Mouse (Mus musculus): Measurements from ENCODE around the gene Mettl1.
"Not testable (repeated sequence)": the region's sequence is repeated elsewhere in the genome, so short reads cannot be mapped to it uniquely, and the experiment has no call there.

Gene Mettl1

GRCm38 (mm10) chr10:127068360-127069038 is 27.3 kb downstream of the Mettl1 start:
- DNase-seq (ENCODE audit: extremely low spot score) = no peak

DNA sequence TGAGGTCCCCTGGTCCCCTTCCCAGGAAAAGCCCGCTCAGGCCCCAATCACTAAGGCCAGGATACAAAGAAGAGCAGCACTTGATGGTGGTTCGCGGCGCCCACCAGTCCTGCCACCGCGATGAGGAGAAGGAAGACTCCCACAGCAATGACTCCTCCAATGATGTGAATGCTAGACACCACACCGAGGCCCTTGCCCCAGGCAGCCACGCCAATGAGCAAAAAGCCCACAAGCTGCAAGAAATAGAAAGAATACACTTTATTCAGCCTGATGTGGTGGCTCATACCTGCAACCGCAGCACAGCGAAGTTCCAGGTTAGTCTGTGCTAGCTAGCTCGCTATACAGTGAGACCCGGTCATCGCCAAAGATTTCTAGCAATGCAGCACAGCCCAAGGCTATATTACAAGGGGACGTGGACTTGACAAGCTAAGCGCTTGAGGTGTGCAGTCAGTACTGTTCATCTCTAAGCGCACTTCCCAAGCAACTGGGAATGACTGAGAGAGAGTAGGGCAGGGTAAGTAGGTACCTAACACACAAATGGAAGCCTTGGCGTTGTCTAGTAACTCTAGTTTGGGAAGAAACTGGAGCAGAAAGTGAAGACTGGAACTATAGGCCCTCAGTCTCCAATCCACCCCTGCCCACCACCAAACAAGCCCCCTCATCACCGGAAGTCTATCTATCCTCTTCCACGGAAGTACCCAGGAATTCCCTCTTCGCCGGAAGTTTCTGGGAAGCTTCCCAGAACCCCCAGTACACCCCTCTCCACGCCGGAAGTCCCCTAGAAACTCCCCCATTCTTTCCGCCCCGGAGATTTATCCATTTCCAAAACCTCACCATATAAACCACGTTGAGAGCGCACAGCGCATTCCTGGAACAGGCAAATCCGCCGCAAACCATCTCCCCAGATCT is 28.3 kb downstream of the Mettl1 start:
- peak; percentile 45 for DNase-seq (ENCODE audit: extremely low spot score)

DNA sequence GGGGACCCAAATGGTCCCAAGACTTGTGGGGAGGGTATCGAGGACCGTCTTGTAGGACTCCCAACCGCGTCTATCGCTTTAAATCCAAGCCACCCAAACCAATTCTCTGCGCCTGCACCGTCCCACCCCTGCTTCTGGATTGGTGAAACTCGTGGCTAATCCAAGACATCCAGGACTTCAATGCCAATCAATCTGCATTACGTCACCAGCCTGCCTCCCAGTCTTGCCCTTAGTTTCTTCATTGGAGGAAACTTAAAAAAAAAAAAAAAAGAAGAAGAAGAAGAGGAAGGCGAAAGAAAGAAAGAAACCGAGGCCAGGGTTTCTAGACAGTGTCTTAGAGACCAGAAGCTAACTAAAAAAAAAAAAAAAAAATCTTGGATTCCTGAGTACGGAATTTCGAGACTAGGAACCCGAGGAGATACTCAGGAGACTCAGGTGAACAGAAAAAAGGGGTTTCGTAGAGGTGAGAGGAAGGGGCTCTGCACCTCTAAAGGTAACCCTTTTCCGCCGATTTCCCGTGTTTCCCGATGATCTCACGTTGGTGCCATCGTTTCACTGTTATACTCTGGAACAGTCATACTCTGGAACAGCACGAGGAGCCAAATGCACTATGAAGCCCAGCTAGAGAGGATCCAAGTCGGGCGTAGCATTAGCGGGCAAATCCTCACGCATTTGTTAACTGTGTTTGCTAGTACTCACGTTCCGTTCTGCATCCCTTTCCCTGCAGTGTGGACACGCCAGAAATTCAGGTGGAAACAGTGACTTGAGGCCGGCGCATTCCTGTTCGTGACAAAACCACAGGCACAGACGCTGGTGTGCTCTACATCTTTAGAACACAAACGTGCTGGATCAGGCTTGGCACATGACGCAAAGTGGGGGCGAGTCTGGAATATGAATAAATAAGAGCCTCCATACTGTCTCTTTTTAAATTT is 29.2 kb downstream of the Mettl1 start, which contains the start of gene Tspan31:
TSS of gene Tspan31 (minus strand) at position 75 of the 932 bp plus-strand sequence.
- DNase-seq (ENCODE audit: extremely low spot score) = peak; percentile 91

DNA sequence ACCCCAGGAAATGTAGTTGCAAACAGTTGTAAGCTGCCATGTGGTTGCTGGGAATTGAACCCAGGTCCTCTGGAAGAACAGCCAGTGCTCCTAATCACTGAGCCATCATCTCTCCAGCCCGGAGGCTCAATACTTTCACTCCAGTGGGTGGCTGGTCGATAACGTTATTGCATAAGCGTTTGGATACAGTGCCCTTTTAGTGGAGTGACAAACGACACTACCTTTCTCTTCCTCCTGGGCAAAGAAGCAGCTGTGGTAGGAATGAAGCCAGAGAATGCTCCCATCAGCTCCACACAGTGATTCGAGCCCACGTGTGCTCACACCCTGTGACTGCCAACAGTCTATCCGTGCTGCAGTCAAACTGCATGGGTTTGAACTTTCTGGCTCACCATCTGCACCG is 30.0 kb downstream of the Mettl1 start:
- no peak for DNase-seq (ENCODE audit: extremely low spot score)

GRCm38 (mm10) chr10:127072270-127072669 is 31.1 kb downstream of the Mettl1 start:
- not testable (repeated sequence) for DNase-seq (ENCODE audit: extremely low spot score)

DNA sequence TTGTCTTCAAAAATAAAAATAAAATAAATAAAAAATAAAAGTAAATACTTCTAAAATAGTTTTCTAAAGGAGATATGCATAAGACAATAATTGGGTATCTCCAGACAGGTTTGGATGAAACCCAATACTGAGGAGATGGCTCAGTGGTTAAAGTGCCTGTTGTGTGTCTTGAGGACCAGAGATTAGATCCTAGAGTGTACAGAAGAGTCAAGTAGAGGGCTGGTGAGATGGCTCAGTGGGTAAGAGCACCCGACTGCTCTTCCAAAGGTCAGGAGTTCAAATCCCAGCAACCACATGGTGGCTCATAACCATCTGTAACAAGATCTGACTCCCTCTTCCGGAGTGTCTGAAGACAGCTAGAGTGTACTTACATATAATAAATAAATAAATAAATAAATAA is 31.8 kb downstream of the Mettl1 start:
- DNase-seq (ENCODE audit: extremely low spot score) = not testable (repeated sequence)

GRCm38 (mm10) chr10:127073981-127074380 is 32.8 kb downstream of the Mettl1 start:
- DNase-seq (ENCODE audit: extremely low spot score) = no peak

DNA sequence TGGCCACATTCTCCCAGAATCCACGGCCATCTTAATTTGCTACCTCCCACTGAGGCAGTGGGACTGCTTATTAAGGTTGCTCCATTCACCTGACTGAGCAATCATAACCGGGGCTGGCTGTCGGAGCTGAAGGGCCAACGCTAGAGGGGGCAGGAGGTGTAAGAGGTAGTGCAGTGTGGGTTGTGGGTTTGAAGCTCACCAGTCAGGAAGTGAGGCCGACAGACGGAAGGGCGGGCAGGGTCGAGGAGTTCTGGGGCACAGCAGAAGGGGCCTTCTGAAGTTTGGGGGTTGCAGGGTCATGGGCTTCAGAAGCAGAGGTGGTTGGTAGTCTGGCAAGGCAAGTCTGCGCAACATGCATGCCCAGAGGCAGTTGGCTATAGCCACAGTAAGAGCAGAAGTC is 33.9 kb downstream of the Mettl1 start, which contains the start of gene Agap2:
TSS of gene Agap2 (plus strand) at position 205 of the 400 bp plus-strand sequence.
- DNase-seq (ENCODE audit: extremely low spot score) = no peak

DNA sequence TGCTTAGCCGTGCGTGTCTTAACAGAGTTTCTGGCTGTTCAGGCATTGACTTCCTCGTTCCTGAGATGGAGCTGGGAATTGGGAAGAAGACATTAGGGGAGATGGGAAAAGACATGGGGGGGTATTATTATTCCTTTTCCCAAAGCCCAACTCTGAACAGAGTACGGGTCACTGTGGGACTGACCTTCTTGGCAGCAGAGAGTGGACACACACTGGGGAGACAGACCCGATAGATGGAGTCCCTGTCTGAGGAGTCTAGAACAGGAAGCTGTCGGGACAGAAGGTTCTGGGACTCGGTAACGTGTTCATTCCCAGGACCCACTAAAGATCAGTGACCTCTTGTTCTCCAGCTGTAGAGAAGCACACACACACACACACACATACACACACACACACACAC is 34.4 kb downstream of the Mettl1 start:
- DNase-seq (ENCODE audit: extremely low spot score) = no peak

DNA sequence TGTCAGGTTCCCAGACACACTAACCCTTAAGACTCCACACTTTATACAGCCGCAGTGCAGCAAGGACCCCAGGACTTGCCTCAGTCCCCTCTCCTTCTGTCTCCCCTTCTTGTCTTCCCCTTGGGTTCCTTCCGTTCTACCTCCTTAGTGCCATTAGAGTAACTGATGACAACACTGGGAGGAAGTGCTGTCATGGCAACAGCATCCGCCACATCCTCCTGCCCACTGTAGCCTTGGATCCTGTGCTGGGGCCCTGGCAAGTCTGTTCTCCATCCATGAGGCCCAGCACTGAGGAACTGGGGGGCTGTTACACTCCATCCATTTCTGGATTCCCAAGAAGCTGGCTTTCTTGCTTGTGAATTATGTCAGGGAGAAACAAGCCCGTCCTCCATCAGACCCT is 34.9 kb downstream of the Mettl1 start:
- DNase-seq (ENCODE audit: extremely low spot score) = no peak

- DNase-seq (ENCODE audit: extremely low spot score) = no peak
These were observed 36.3 kb downstream of the Mettl1 start for GRCm38 (mm10) chr10:127077515-127077914.

- no peak for DNase-seq (ENCODE audit: extremely low spot score)
These were observed 36.9 kb downstream of the Mettl1 start for GRCm38 (mm10) chr10:127078001-127078676.

- peak; percentile 77 for DNase-seq (ENCODE audit: extremely low spot score)
These were observed 37.7 kb downstream of the Mettl1 start for GRCm38 (mm10) chr10:127078677-127079575.

DNA sequence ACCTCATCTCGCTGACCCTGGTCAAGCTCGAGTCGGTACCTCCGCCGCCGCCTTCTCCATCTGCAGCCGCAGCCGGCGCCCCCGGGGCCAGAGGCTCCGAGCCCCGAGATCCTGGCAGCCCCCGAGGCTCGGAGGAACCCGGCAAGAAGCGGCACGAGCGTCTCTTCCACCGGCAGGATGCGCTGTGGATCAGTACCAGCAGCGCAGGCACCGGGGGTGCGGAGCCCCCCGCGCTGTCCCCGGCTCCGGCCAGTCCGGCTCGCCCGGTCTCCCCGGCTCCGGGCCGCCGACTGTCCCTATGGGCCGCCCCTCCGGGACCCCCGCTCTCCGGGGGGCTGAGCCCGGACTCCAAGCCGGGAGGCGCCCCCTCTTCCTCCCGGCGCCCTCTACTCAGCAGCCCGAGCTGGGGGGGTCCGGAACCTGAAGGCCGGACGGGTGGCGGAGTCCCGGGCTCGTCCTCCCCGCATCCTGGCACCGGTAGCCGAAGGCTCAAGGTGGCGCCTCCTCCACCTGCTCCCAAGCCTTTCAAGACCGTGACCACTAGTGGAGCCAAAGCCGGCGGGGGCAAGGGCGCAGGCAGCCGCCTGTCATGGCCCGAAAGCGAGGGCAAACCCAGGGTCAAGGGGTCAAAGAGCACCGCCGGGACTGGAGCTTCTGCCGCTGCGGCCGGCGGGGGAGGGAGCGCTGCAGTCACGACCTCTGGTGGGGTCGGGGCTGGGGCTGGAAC is 38.6 kb downstream of the Mettl1 start:
- peak; percentile 45 for DNase-seq (ENCODE audit: extremely low spot score)

- DNase-seq (ENCODE audit: extremely low spot score) = no peak
These were observed 39.9 kb downstream of the Mettl1 start for GRCm38 (mm10) chr10:127080901-127081780.

GRCm38 (mm10) chr10:127081996-127082620 is 40.9 kb downstream of the Mettl1 start:
- peak; percentile 49 for DNase-seq (ENCODE audit: extremely low spot score)

DNA sequence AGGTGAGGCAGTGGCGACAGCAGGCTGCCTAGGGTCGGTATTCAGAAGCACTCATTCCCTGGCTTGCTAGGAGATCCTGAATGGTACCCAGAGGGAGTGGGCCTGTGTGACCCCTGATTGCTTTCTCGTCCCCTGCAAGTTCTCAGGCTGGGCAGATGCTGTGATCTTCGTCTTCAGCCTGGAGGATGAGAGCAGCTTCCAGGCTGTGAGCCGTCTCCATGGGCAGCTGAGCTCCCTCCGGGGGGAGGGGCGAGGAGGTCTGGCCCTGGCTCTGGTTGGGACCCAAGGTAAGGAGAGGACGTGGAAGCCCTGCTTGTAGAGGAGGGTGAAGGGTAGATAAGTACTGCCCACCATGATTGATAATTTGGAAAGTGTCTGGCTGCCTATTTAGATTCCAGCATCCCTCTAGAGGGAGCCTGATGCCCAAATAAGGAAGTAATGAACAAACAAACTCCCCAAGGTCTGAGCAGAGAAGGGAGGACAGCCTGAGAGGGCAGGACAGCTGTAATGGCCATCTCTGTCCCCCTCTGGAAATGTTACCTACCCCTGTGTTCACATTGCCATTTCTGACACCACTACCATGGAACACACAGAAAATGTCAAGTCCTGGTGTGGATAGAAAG is 42.2 kb downstream of the Mettl1 start:
- DNase-seq (ENCODE audit: extremely low spot score) = no peak
